Mouse (Mus musculus): ENCODE results near the gene Gmpr.

- TF ChIP-seq CTCF (IDR thresholded peaks at IDR 0.05; ENCODE audit: low read depth, low read length) (no peak), POLR2A (IDR thresholded peaks at IDR 0.05; ENCODE audit: borderline replicate concordance, low read depth, low read length) (no peak)
Measured at GRCm38 (mm10) chr13:45499391-45499790, 7.9 kb upstream of the Gmpr start.
